Mouse (Mus musculus) megakaryocyte, embryonic 14.5 days (primary cell): ENCODE measurements around the gene Ndufc2.

ENCODE experiments used
- FLI1 ChIP-seq: IDR thresholded peaks from 2 replicates; pipeline ENCODE4 v1.6.1; 2012; ENCODE audit warnings: low read length, inconsistent platforms, mixed read lengths
- GATA1 ChIP-seq: IDR thresholded peaks from 3 replicates; pipeline ENCODE4 v1.6.1; 2012; ENCODE audit warnings: mixed read lengths, low read length, inconsistent platforms, borderline replicate concordance

GRCm38 (mm10) chr7:97407145-97407544 lies 7.3 kb downstream of the Ndufc2 start:
- TF ChIP-seq FLI1: no peak
- TF ChIP-seq GATA1: no peak
